Comparison of ENCODE assay signal across 34 mouse cellular contexts in the genomic region with DNA sequence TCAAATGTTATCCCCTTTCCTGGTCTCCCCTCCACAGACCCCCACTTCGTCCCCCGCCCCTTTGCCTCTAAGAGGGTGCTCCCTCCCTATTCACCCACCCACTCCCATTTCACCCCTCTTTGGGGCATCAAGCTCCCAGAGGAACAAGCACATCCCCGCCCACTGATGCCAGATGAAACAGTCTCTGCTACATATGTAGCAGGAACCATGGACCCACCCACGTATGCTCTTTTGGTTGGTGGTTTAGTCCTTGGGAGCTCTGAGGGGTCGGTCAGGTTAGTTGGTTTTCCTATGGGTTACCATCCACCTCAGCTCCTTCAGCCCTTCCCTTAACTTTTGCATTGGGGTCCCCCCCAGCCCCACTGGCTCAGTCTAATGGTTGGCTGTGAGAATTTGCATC.
"Had no signal": no experiment of that assay in that cellular context is flagged by ENCODE, and none has a peak within 500 bp of the region (broad histone marks: within the 10 kb centered on the region; RNA-seq: fewer than 3 reads in every experiment).

No protein-coding gene starts in this region.

- H3K27me3 ChIP-seq: heart, embryonic 12.5 days; heart, embryonic 13.5 days; heart, embryonic 15.5 days; hindbrain, embryonic 12.5 days; hindbrain, embryonic 13.5 days; hindbrain, embryonic 15.5 days; intestine, embryonic 15.5 days; kidney, embryonic 15.5 days had no signal

- H3K4me2 ChIP-seq: heart, embryonic 11.5 days; heart, embryonic 12.5 days; heart, embryonic 13.5 days; heart, embryonic 15.5 days; hindbrain, embryonic 12.5 days; hindbrain, embryonic 13.5 days; hindbrain, embryonic 14.5 days; hindbrain, embryonic 15.5 days; intestine, embryonic 15.5 days; kidney, embryonic 15.5 days had no signal

- H3K4me1 ChIP-seq: heart, embryonic 12.5 days; heart, embryonic 13.5 days; heart, embryonic 15.5 days; hindbrain, embryonic 10.5 days; hindbrain, embryonic 12.5 days; hindbrain, embryonic 13.5 days; hindbrain, embryonic 15.5 days; intestine, embryonic 15.5 days; kidney, embryonic 15.5 days had no signal

- ATAC-seq: hindbrain, embryonic 16.5 days; hindbrain, postnatal 0 days; inflammation-experienced regulatory T-cells, adult 6 months; intestine, embryonic 15.5 days; intestine, embryonic 16.5 days; intestine, postnatal 0 days had no signal

- H3K36me3 ChIP-seq: heart, embryonic 12.5 days; heart, embryonic 13.5 days; heart, embryonic 15.5 days; hindbrain, embryonic 10.5 days; hindbrain, embryonic 12.5 days; hindbrain, embryonic 13.5 days; hindbrain, embryonic 15.5 days; intestine, embryonic 15.5 days; kidney, embryonic 15.5 days had no signal

- H3K4me3 ChIP-seq: heart, embryonic 12.5 days; heart, embryonic 13.5 days; heart, embryonic 15.5 days; hindbrain, embryonic 10.5 days; hindbrain, embryonic 12.5 days; hindbrain, embryonic 13.5 days; hindbrain, embryonic 15.5 days; intestine, embryonic 15.5 days; kidney, embryonic 15.5 days; layer of hippocampus, adult 2 months; left cerebral cortex, adult 2 months had no signal

- H3K27ac ChIP-seq: heart, embryonic 13.5 days; heart, embryonic 15.5 days; hindbrain, embryonic 10.5 days; hindbrain, embryonic 12.5 days; hindbrain, embryonic 13.5 days; hindbrain, embryonic 14.5 days; hindbrain, embryonic 15.5 days; hindbrain, postnatal 0 days; intestine, embryonic 15.5 days; kidney, embryonic 15.5 days; kidney, postnatal 0 days; layer of hippocampus, adult 2 months; left cerebral cortex, adult 2 months had no signal

- H3K9me3 ChIP-seq: heart, embryonic 13.5 days; heart, embryonic 15.5 days; hindbrain, embryonic 10.5 days; hindbrain, embryonic 12.5 days; hindbrain, embryonic 13.5 days; hindbrain, embryonic 15.5 days; intestine, embryonic 15.5 days; kidney, embryonic 15.5 days had no signal

- H3K9ac ChIP-seq: heart, embryonic 12.5 days; heart, embryonic 13.5 days; heart, embryonic 15.5 days; hindbrain, embryonic 12.5 days; hindbrain, embryonic 13.5 days; hindbrain, embryonic 14.5 days; hindbrain, embryonic 15.5 days; intestine, embryonic 15.5 days; kidney, embryonic 15.5 days had no signal

- DNase-seq: heart, postnatal 10 days; heart, postnatal 36 days; heart, postnatal 4 days; kidney, adult 11 months; kidney, adult 18-20 months; kidney, adult 2 months; kidney, adult 8-10 months; kidney, adult 9 months; kidney, postnatal 10 days; kidney, postnatal 14 days; kidney, postnatal 25 days; kidney, postnatal 36 days; kidney, postnatal 4 days; layer of hippocampus, adult 9-11 months; layer of hippocampus, postnatal 36 days had no signal
